Mouse (Mus musculus): ENCODE data around the gene Gpc4.

DNA sequence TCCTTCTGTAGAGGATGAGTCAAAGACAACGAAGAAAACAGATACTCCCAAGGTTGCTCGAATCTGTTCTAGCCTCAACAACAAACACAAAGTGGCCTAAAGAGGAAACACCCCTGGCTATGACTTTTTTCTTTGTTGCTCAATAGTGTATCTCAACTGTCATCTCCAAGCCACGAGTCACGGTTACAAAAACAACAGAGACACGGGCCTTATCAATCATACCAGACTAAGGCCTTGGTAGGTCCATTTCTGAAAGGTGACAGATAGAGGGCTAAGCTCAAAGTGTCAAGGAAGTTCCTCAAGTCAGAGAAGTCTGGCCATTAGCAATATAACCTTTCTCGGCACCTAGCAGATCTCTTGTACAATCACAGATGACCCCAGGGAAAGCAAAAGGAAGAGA, 63.6 kb downstream of the Gpc4 start:
- TF ChIP-seq CTCF (IDR thresholded peaks at IDR 0.05; ENCODE audit: extremely low read depth, insufficient read depth, low read length) (no peak), POLR2A (IDR thresholded peaks at IDR 0.05; ENCODE audit: extremely low read depth, insufficient read depth, low read length) (no peak)
